In the genomic region with DNA sequence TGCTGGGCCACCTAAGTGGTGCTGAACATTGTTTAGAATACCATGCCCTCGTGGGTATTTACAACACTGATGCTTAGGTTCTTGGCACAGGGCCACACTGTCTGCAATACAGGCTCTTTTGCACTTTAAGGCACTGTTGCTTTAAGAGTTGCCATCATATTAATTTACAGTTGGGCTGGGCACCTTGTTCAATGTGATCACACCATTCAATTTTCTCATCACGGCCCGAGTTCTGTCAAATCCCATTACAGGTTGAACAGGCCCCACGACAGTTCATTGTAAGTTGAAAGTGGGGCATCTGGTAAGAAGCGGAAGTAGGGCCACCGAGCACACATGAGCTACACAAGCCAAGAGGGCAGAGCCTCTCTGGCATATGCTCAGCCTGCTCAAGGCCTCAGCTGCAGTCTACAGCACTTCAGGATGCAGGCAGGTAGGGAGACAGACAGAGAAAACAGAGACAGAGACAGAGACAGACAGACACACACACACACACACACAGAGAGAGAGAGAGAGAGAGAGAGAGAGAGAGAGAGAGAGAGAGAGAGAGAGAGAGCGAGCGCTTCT, we compare ENCODE assay signal across 24 mouse cellular contexts.
DNase-seq lines count a peak whose midpoint lies in the region; ATAC-seq and TF ChIP-seq lines count a peak whose summit lies in the region.
"Had no signal": no experiment of that assay in that cellular context is flagged by ENCODE, and none has a peak within 500 bp of the region (broad histone marks: within the 10 kb centered on the region; RNA-seq: fewer than 3 reads in every experiment).

No protein-coding gene starts in this region.

- no peak for TF ChIP-seq POLR2A in brain, embryonic 14.5 days (IDR thresholded peaks at IDR 0.05; ENCODE audit: borderline replicate concordance, extremely low read depth, insufficient read depth, insufficient read length, poor library complexity, severe bottlenecking)

- H3K27me3 ChIP-seq in forebrain, embryonic 14.5 days (replicated peaks; ENCODE audit: control insufficient read depth, insufficient read depth, low read length) = no peaks in the 10 kb centered on the region
- H3K27me3 ChIP-seq in forebrain, embryonic 10.5 days (ENCODE audit: poor library complexity, severe bottlenecking) = no peaks in the 10 kb centered on the region
- no peaks in the 10 kb centered on the region for H3K27me3 ChIP-seq in lung, embryonic 14.5 days (ENCODE audit: insufficient read depth, low read length)
- no peaks in the 10 kb centered on the region for H3K27me3 ChIP-seq in hindbrain, embryonic 11.5 days (ENCODE audit: control insufficient read depth, insufficient read depth, low read length)
- H3K27me3 ChIP-seq: embryonic facial prominence, embryonic 12.5 days; heart, embryonic 15.5 days had no signal

- no peak overlapping the region for H3K4me3 ChIP-seq in forebrain, embryonic 14.5 days (ENCODE audit: low read depth, low read length)
- no peak overlapping the region for H3K4me3 ChIP-seq in forebrain, embryonic 10.5 days
- no peak overlapping the region for H3K4me3 ChIP-seq in lung, embryonic 14.5 days (ENCODE audit: low read depth, low read length)
- H3K4me3 ChIP-seq in hindbrain, embryonic 11.5 days (ENCODE audit: low read depth, low read length) = no peak overlapping the region
- H3K4me3 ChIP-seq: embryonic facial prominence, embryonic 12.5 days; heart, adult 2 months; heart, embryonic 15.5 days had no signal

- H3K9ac ChIP-seq in forebrain, embryonic 14.5 days (ENCODE audit: low read length) = no peak overlapping the region
- H3K9ac ChIP-seq in lung, embryonic 14.5 days = no peak overlapping the region
- no peak overlapping the region for H3K9ac ChIP-seq in hindbrain, embryonic 11.5 days (ENCODE audit: low read depth, low read length)
- H3K9ac ChIP-seq: embryonic facial prominence, embryonic 12.5 days; heart, embryonic 15.5 days; hindbrain, embryonic 14.5 days had no signal

- no peaks in the 10 kb centered on the region for H3K4me1 ChIP-seq in forebrain, embryonic 14.5 days (ENCODE audit: control insufficient read depth, insufficient read depth, low read length)
- H3K4me1 ChIP-seq in forebrain, embryonic 10.5 days = no peaks in the 10 kb centered on the region
- H3K4me1 ChIP-seq in lung, embryonic 14.5 days (ENCODE audit: insufficient read depth) = no peaks in the 10 kb centered on the region
- H3K4me1 ChIP-seq in hindbrain, embryonic 11.5 days (replicated peaks; ENCODE audit: control insufficient read depth, insufficient read depth, low read length) = no peaks in the 10 kb centered on the region
- H3K4me1 ChIP-seq: embryonic facial prominence, embryonic 12.5 days; heart, embryonic 15.5 days had no signal

- H3K9me3 ChIP-seq in forebrain, embryonic 14.5 days (replicated peaks; ENCODE audit: control insufficient read depth, low read length) = no peaks in the 10 kb centered on the region
- H3K9me3 ChIP-seq in forebrain, embryonic 10.5 days = no peaks in the 10 kb centered on the region
- no peaks in the 10 kb centered on the region for H3K9me3 ChIP-seq in lung, embryonic 14.5 days (ENCODE audit: low read depth, low read length)
- H3K9me3 ChIP-seq in hindbrain, embryonic 11.5 days (ENCODE audit: control insufficient read depth, low read length) = no peaks in the 10 kb centered on the region
- H3K9me3 ChIP-seq: embryonic facial prominence, embryonic 12.5 days; heart, embryonic 15.5 days had no signal

- ATAC-seq in cerebellum, adult (ENCODE audit: insufficient number of reproducible peaks, low FRiP score, low TSS enrichment) = no peak
- ATAC-seq in forebrain, embryonic 14.5 days = peak; percentile 57
- ATAC-seq in lung, embryonic 14.5 days (ENCODE audit: insufficient read depth) = no peak
- no peak for ATAC-seq in hindbrain, embryonic 11.5 days (ENCODE audit: low FRiP score)
- ATAC-seq: CD4-positive, CD25-positive, alpha-beta regulatory T cell, adult 4 months; intestine, embryonic 16.5 days had no signal

- H3K36me3 ChIP-seq in forebrain, embryonic 14.5 days (ENCODE audit: control insufficient read depth, insufficient read depth, low read length) = no peaks in the 10 kb centered on the region
- H3K36me3 ChIP-seq in forebrain, embryonic 10.5 days (replicated peaks) = no peaks in the 10 kb centered on the region
- no peaks in the 10 kb centered on the region for H3K36me3 ChIP-seq in lung, embryonic 14.5 days (ENCODE audit: insufficient read depth)
- H3K36me3 ChIP-seq in hindbrain, embryonic 11.5 days (ENCODE audit: control insufficient read depth, insufficient read depth, low read length) = no peaks in the 10 kb centered on the region
- H3K36me3 ChIP-seq: embryonic facial prominence, embryonic 12.5 days; G1E; heart, embryonic 15.5 days had no signal

- peak; percentile 35 to 38 for DNase-seq in cerebellum, postnatal 10 days
- DNase-seq in forebrain, embryonic 14.5 days (ENCODE audit: low spot score) = peak; percentile 58
- no peak for DNase-seq in forebrain, embryonic 10.5 days (ENCODE audit: extremely low spot score, low spot score)
- peak; percentile 4 for DNase-seq in lung, embryonic 14.5 days
- no peak for DNase-seq in lung, postnatal 4 days
- peak; percentile 65 for DNase-seq in brain, embryonic 14.5 days (ENCODE audit: low read depth)
- DNase-seq in hindbrain, embryonic 11.5 days (ENCODE audit: low spot score) = no peak
- DNase-seq: adrenal gland, adult 8-10 months; adrenal gland, postnatal 36 days; B cell, adult 2 months; cerebellum, adult 11-12 months; cerebellum, adult 9-11 months; embryo, embryonic 11 days; gastrocnemius, postnatal 14 days; heart, adult 2 months; heart, postnatal 14 days had no signal

- TF ChIP-seq CTCF in lung, embryonic 14.5 days (IDR thresholded peaks at IDR 0.05; ENCODE audit: low read depth) = no peak
- TF ChIP-seq CTCF in brain, embryonic 14.5 days (IDR thresholded peaks at IDR 0.05; ENCODE audit: borderline replicate concordance, extremely low read depth, insufficient read depth, insufficient read length) = no peak

- WGBS in forebrain, embryonic 14.5 days = 32% methylated on average over 8 of the region's 8 CpGs
- WGBS in forebrain, embryonic 10.5 days = 88% methylated on average over 8 of the region's 8 CpGs
- 72% methylated on average over 8 of the region's 8 CpGs for WGBS in lung, embryonic 14.5 days
- 79% methylated on average over 8 of the region's 8 CpGs for WGBS in hindbrain, embryonic 11.5 days

- no peak overlapping the region for H3K4me2 ChIP-seq in forebrain, embryonic 14.5 days (ENCODE audit: low read length)
- H3K4me2 ChIP-seq in lung, embryonic 14.5 days = no peak overlapping the region
- H3K4me2 ChIP-seq in hindbrain, embryonic 11.5 days (replicated peaks; ENCODE audit: low read depth, low read length) = no peak overlapping the region
- H3K4me2 ChIP-seq: embryonic facial prominence, embryonic 12.5 days; heart, embryonic 11.5 days; heart, embryonic 15.5 days; hindbrain, embryonic 14.5 days had no signal

- H3K27ac ChIP-seq in forebrain, embryonic 14.5 days (ENCODE audit: low read depth, low read length) = no peak overlapping the region
- no peak overlapping the region for H3K27ac ChIP-seq in forebrain, embryonic 10.5 days
- no peak overlapping the region for H3K27ac ChIP-seq in lung, embryonic 14.5 days (ENCODE audit: low read depth)
- H3K27ac ChIP-seq in hindbrain, embryonic 11.5 days (ENCODE audit: low read depth, low read length) = no peak overlapping the region
- H3K27ac ChIP-seq: embryonic facial prominence, embryonic 12.5 days; heart, adult 2 months; heart, embryonic 15.5 days; hindbrain, embryonic 14.5 days had no signal

Comparison
In these comparisons a context has a peak if more than half of its experiments do, and no peak if none do; other contexts are left out.
1. DNase-seq: peak in cerebellum, postnatal 10 days (2 of 2), forebrain, embryonic 14.5 days (single experiment), lung, embryonic 14.5 days (single experiment) and brain, embryonic 14.5 days (single experiment); none in forebrain, embryonic 10.5 days (single experiment), lung, postnatal 4 days (0 of 2) and hindbrain, embryonic 11.5 days (single experiment).